20 mouse cellular contexts compared by ENCODE assay signal in the genomic region with DNA sequence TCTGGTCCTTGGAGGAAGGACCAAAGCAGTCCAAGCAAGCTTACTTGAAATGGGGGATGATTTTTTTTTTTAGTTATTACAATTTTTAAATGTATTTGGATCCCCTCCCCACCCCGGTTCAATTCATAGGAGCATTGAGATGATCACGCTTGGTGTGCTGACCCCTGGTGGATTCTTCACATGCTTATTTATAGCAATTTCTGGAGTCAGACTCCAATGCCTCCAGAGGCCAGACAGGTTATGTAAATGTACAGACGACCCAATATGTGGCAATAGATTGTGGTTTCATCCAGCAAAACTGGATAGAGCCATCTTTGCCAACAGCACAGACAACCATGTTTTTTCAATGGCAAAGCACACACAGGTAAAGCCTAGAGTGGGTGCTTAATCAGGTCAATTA. TPM values are rescaled to one million over a fixed set of nuclear protein-coding genes. Genes with fewer than 3 reads are reported as not detected.
A peak's percentile ranks its signal among the peaks of the same experiment; 100 is the strongest.
DNase-seq lines count a peak whose midpoint lies in the region; ATAC-seq and TF ChIP-seq lines count a peak whose summit lies in the region.
"Had no signal": no experiment of that assay in that cellular context is flagged by ENCODE, and none has a peak within 500 bp of the region (broad histone marks: within the 10 kb centered on the region; RNA-seq: fewer than 3 reads in every experiment).

No protein-coding gene starts in this region.

- peaks cover 6% of the 10 kb centered on the region; the same call in 1 of the 2 replicates for H3K4me1 ChIP-seq in liver, adult 2 months (ENCODE audit: control insufficient read depth, insufficient read depth, low read length)
- no peaks in the 10 kb centered on the region for H3K4me1 ChIP-seq in liver, embryonic 12.5 days
- H3K4me1 ChIP-seq: heart, embryonic 12.5 days; liver, embryonic 13.5 days; neural tube, embryonic 15.5 days; stomach, embryonic 15.5 days had no signal

- no peaks in the 10 kb centered on the region for H3K36me3 ChIP-seq in liver, adult 2 months (ENCODE audit: control insufficient read depth, insufficient read depth, low read length)
- H3K36me3 ChIP-seq in liver, embryonic 12.5 days, result no peaks in the 10 kb centered on the region
- H3K36me3 ChIP-seq: embryonic facial prominence, embryonic 15.5 days; heart, embryonic 12.5 days; liver, embryonic 13.5 days; midbrain, embryonic 10.5 days; neural tube, embryonic 15.5 days; stomach, embryonic 15.5 days had no signal

- TF ChIP-seq CTCF in liver, adult 2 months (IDR thresholded peaks at IDR 0.05; ENCODE audit: low read depth, low read length), result no peak

- 38% methylated on average over 3 of the region's 3 CpGs for WGBS in liver, adult 2 months
- WGBS in liver, embryonic 12.5 days (ENCODE audit: insufficient replicate concordance), result 48% methylated on average over 3 of the region's 3 CpGs

- H3K27ac ChIP-seq in liver, adult 2 months (replicated peaks; ENCODE audit: insufficient read depth, low read depth, low read length), result no peak overlapping the region
- no peak overlapping the region for H3K27ac ChIP-seq in liver, embryonic 12.5 days
- H3K27ac ChIP-seq: embryonic facial prominence, embryonic 15.5 days; liver, embryonic 13.5 days; midbrain, embryonic 10.5 days; neural tube, embryonic 15.5 days; stomach, embryonic 15.5 days had no signal

- H3K27me3 ChIP-seq in liver, adult 2 months (ENCODE audit: control insufficient read depth, insufficient read depth, low read length), result no peaks in the 10 kb centered on the region
- H3K27me3 ChIP-seq in liver, embryonic 12.5 days (replicated peaks), result no peaks in the 10 kb centered on the region
- H3K27me3 ChIP-seq: embryonic facial prominence, embryonic 15.5 days; heart, embryonic 12.5 days; liver, embryonic 13.5 days; neural tube, embryonic 15.5 days; stomach, embryonic 15.5 days had no signal

- no peak overlapping the region for H3K4me2 ChIP-seq in liver, embryonic 12.5 days
- H3K4me2 ChIP-seq: embryonic facial prominence, embryonic 15.5 days; heart, embryonic 12.5 days; liver, embryonic 13.5 days; neural tube, embryonic 15.5 days; stomach, embryonic 15.5 days had no signal

- no peak overlapping the region for H3K4me3 ChIP-seq in liver, adult 2 months (ENCODE audit: insufficient read depth, low read depth, low read length)
- no peak overlapping the region for H3K4me3 ChIP-seq in liver, embryonic 12.5 days
- H3K4me3 ChIP-seq: embryonic facial prominence, embryonic 15.5 days; heart, embryonic 12.5 days; liver, embryonic 13.5 days; midbrain, embryonic 10.5 days; neural tube, embryonic 15.5 days; stomach, embryonic 15.5 days had no signal

- no peak for ATAC-seq in liver, embryonic 12.5 days
- peak; percentile 68 for ATAC-seq in granulocyte monocyte progenitor cell, adult 5-6 weeks (replicated peaks; ENCODE audit: poor library complexity, severe bottlenecking)
- ATAC-seq: forebrain, embryonic 14.5 days; inflammation-experienced regulatory T-cells, adult 6 months had no signal

- TF ChIP-seq POLR2A in liver, adult 2 months (IDR thresholded peaks at IDR 0.05; ENCODE audit: extremely low read depth, insufficient read depth, low read length), result no peak

- DNase-seq in gastrocnemius, adult 18-20 months (ENCODE audit: low spot score), result peak; percentile 13
- DNase-seq in gastrocnemius, postnatal 10 days, result no peak
- peak; percentile 49 for DNase-seq in liver, adult 2 months (ENCODE audit: extremely low read depth, low read depth, low spot score)
- peak; percentile 40 for DNase-seq in 416B (ENCODE audit: low read depth)
- DNase-seq in testis, postnatal 10 days (ENCODE audit: low spot score), result no peak
- no peak for DNase-seq in urinary bladder, postnatal 4 days (ENCODE audit: low spot score in 2 of 2)
- DNase-seq: adrenal gland, adult 2 months; cerebellum, adult 8-10 months; heart, postnatal 4 days; liver, embryonic 13.5 days; thymus, postnatal 36 days had no signal

- H3K9me3 ChIP-seq in liver, embryonic 12.5 days (replicated peaks), result no peaks in the 10 kb centered on the region
- H3K9me3 ChIP-seq: embryonic facial prominence, embryonic 15.5 days; heart, embryonic 12.5 days; liver, embryonic 13.5 days; midbrain, embryonic 10.5 days; neural tube, embryonic 15.5 days; stomach, embryonic 15.5 days had no signal

- H3K9ac ChIP-seq in liver, adult 2 months (ENCODE audit: low read depth, low read length), result no peak overlapping the region
- no peak overlapping the region for H3K9ac ChIP-seq in liver, embryonic 12.5 days
- H3K9ac ChIP-seq: embryonic facial prominence, embryonic 15.5 days; heart, embryonic 12.5 days; liver, embryonic 13.5 days; neural tube, embryonic 15.5 days; stomach, embryonic 15.5 days had no signal

- no peaks in the 10 kb centered on the region for H3K79me2 ChIP-seq in liver, adult 2 months (ENCODE audit: control insufficient read depth, insufficient read depth, low read length)

RNA-seq across cellular contexts. Expression of a gene that starts 25.9 kb away (rescaled TPM):
- total RNA-seq in gastrocnemius, adult 18-20 months (2021), result 1 to 10 TPM in 1 of 2 experiments, under 1 TPM in 1; 0.84 to 1.1 TPM
- total RNA-seq in gastrocnemius, postnatal 10 days (2021), result 1 to 10 TPM; 2.4 to 2.6 TPM
- not detected in 2 replicates for total RNA-seq in liver, adult 2 months (2014; rRNA removed)
- polyA plus RNA-seq in liver, adult 2 months (2012; rRNA removed), result not detected in 2 replicates
- 0.06 TPM in 1 of 2 replicates, not detected in the other for polyA plus RNA-seq in liver, embryonic 12.5 days (2016; fragmentation: Nextera tagmentation; extraction: Ambion mirVana)
- total RNA-seq in granulocyte monocyte progenitor cell, adult 5-6 weeks (2014; fragmentation: Nextera tagmentation), result not detected in 2 replicates
- not detected in 2 replicates for total RNA-seq in granulocyte monocyte progenitor cell, adult 5-6 weeks (2017)
- polyA plus RNA-seq: liver, embryonic 13.5 days had no signal

Comparison
In these comparisons a context has a peak if more than half of its experiments do, and no peak if none do; other contexts are left out.
1. DNase-seq: peak in gastrocnemius, adult 18-20 months (single experiment), liver, adult 2 months (single experiment) and 416B (single experiment); none in gastrocnemius, postnatal 10 days (single experiment), testis, postnatal 10 days (single experiment) and urinary bladder, postnatal 4 days (0 of 2).